Mouse (Mus musculus): Measurements from ENCODE around the gene Nfkbiz. TPM values are rescaled to one million over a fixed set of nuclear protein-coding genes. Genes with fewer than 3 reads are reported as not detected.

Nfkbiz gene
- polyA plus RNA-seq, 1 experiment from 2014 or later, result 2.3 TPM

GRCm38 (mm10) chr16:55858465-55858864, 19.8 kb upstream of the Nfkbiz start:
- no peak overlapping the region for H3K4me2 ChIP-seq (ENCODE audit: low read depth, low read length, severe bottlenecking)
- H3K9ac ChIP-seq (ENCODE audit: low read length), result no peak overlapping the region
- H3K4me3 ChIP-seq (ENCODE audit: low read depth, low read length), result no peak overlapping the region
- 64% methylated on average over 6 of the region's 6 CpGs for WGBS
- H3K36me3 ChIP-seq (ENCODE audit: control insufficient read depth, insufficient read depth, low read length), result no peaks in the 10 kb centered on the region
- ATAC-seq (replicated peaks; ENCODE audit: low FRiP score), result no peak
- H3K27me3 ChIP-seq (ENCODE audit: control insufficient read depth, insufficient read depth, low read length), result no peaks in the 10 kb centered on the region
- H3K27ac ChIP-seq (ENCODE audit: low read depth, low read length), result no peak overlapping the region
- no peaks in the 10 kb centered on the region for H3K4me1 ChIP-seq (replicated peaks; ENCODE audit: control insufficient read depth, insufficient read depth, low read length)
- DNase-seq (ENCODE audit: low spot score), result peak; percentile 69
- no peaks in the 10 kb centered on the region for H3K9me3 ChIP-seq (ENCODE audit: control insufficient read depth, low read length)

- Histone ChIP-seq H3K36me3 (ENCODE audit: control insufficient read depth, insufficient read depth, low read length) (no peaks in the 10 kb centered on the region), H3K27me3 (ENCODE audit: control insufficient read depth, insufficient read depth, low read length) (no peaks in the 10 kb centered on the region), H3K4me2 (ENCODE audit: low read depth, low read length, severe bottlenecking) (no peak overlapping the region), H3K4me1 (replicated peaks; ENCODE audit: control insufficient read depth, insufficient read depth, low read length) (no peaks in the 10 kb centered on the region), H3K9me3 (ENCODE audit: control insufficient read depth, low read length) (no peaks in the 10 kb centered on the region), H3K27ac (ENCODE audit: low read depth, low read length) (no peak overlapping the region), H3K9ac (ENCODE audit: low read length) (no peak overlapping the region), H3K4me3 (ENCODE audit: low read depth, low read length) (no peak overlapping the region)
- 59% methylated on average over 19 of the region's 19 CpGs for WGBS
- ATAC-seq (replicated peaks; ENCODE audit: low FRiP score), result peak; percentile 74
- peak; percentile 76 for DNase-seq (ENCODE audit: low spot score)
These were observed 14.4 kb upstream of the Nfkbiz start for GRCm38 (mm10) chr16:55852943-55853727.

GRCm38 (mm10) chr16:55852515-55852914, 13.8 kb upstream of the Nfkbiz start:
- no peak overlapping the region for H3K4me3 ChIP-seq (ENCODE audit: low read depth, low read length)
- no peak overlapping the region for H3K9ac ChIP-seq (ENCODE audit: low read length)
- DNase-seq (ENCODE audit: low spot score), result no peak
- no peak overlapping the region for H3K27ac ChIP-seq (ENCODE audit: low read depth, low read length)
- H3K9me3 ChIP-seq (ENCODE audit: control insufficient read depth, low read length), result no peaks in the 10 kb centered on the region
- H3K4me1 ChIP-seq (replicated peaks; ENCODE audit: control insufficient read depth, insufficient read depth, low read length), result no peaks in the 10 kb centered on the region
- H3K4me2 ChIP-seq (ENCODE audit: low read depth, low read length, severe bottlenecking), result no peak overlapping the region
- WGBS, result 51% methylated on average over 4 of the region's 4 CpGs
- ATAC-seq (replicated peaks; ENCODE audit: low FRiP score), result no peak
- H3K27me3 ChIP-seq (ENCODE audit: control insufficient read depth, insufficient read depth, low read length), result no peaks in the 10 kb centered on the region
- no peaks in the 10 kb centered on the region for H3K36me3 ChIP-seq (ENCODE audit: control insufficient read depth, insufficient read depth, low read length)

DNA sequence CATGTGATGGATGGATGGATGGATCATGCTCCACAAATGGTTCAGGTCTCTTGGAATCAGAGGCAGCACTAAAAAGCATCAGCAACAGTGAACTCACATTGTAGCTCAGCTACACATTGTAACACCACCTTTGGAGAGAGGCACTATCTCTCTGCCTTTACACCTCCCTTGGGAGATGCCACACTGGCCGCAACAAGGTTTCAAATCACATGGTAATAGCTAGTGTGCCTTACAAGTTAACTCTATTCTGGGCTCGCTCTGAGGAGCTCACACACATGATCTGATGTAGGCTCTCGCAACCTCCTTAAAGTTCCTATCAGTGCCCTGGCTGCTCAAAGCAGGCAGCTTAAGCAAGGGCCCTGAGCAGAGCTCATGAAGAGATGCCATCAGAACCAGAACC, 11.8 kb upstream of the Nfkbiz start:
- ATAC-seq (replicated peaks; ENCODE audit: low FRiP score), result no peak
- Histone ChIP-seq H3K27me3 (ENCODE audit: control insufficient read depth, insufficient read depth, low read length) (no peaks in the 10 kb centered on the region), H3K27ac (ENCODE audit: low read depth, low read length) (no peak overlapping the region), H3K4me2 (ENCODE audit: low read depth, low read length, severe bottlenecking) (no peak overlapping the region), H3K4me3 (ENCODE audit: low read depth, low read length) (no peak overlapping the region), H3K4me1 (replicated peaks; ENCODE audit: control insufficient read depth, insufficient read depth, low read length) (no peaks in the 10 kb centered on the region), H3K9ac (ENCODE audit: low read length) (no peak overlapping the region), H3K9me3 (ENCODE audit: control insufficient read depth, low read length) (no peaks in the 10 kb centered on the region), H3K36me3 (ENCODE audit: control insufficient read depth, insufficient read depth, low read length) (no peaks in the 10 kb centered on the region)
- DNase-seq (ENCODE audit: low spot score), result no peak
- WGBS, result 92% methylated on average over 3 of the region's 3 CpGs

DNA sequence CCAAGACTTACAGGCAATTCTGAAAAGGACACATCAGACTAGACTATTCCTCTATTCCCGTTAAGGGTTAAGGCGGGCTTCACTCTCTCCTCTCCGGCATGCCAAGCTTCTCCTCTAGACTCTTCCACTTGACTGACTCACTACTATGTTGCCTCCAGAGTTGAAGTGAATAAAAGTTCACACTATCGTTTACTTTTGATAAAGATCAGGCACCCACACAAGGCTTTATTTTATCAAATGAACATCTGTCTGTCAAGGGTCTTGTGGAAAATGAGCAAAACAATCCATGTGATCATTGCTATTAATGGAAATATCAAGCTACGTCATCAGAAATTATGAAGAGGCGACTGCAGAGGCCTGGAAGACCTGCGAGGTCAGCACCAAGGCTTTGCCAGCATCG, 9.0 kb upstream of the Nfkbiz start:
- no peak for ATAC-seq (replicated peaks; ENCODE audit: low FRiP score)
- 85% methylated on average over 8 of the region's 8 CpGs for WGBS

DNA sequence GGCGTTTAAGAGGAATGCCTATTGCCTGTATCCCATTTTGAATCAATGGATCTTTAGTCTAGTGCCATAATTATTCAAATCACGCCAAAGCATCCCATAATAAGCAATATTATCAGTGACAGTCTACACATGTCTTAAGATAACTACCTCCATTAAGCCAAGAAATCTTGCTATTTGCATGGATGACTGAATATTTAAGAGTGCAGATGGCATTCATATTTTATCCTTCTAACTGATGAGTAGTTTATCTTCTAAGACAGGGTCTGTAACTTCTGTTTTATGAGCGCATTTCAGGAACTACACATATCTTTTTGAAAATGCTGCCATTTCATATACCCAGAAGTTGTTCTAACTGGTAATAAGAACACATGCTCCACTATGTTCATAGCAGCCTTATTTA, 6.1 kb upstream of the Nfkbiz start:
- Histone ChIP-seq H3K9ac (ENCODE audit: low read length) (no peak overlapping the region), H3K4me1 (replicated peaks; ENCODE audit: control insufficient read depth, insufficient read depth, low read length) (no peaks in the 10 kb centered on the region), H3K27ac (ENCODE audit: low read depth, low read length) (no peak overlapping the region), H3K4me2 (ENCODE audit: low read depth, low read length, severe bottlenecking) (no peak overlapping the region), H3K27me3 (ENCODE audit: control insufficient read depth, insufficient read depth, low read length) (no peaks in the 10 kb centered on the region), H3K9me3 (ENCODE audit: control insufficient read depth, low read length) (no peaks in the 10 kb centered on the region), H3K36me3 (ENCODE audit: control insufficient read depth, insufficient read depth, low read length) (no peaks in the 10 kb centered on the region; the same call in none of the 2 replicates), H3K4me3 (ENCODE audit: low read depth, low read length) (no peak overlapping the region)
- 93% methylated on average over 3 of the region's 3 CpGs for WGBS
- DNase-seq (ENCODE audit: low spot score) (no peak), ATAC-seq (replicated peaks; ENCODE audit: low FRiP score) (no peak)

More for the DNA sequence above, 9.0 kb upstream of the Nfkbiz start:
- H3K27me3 ChIP-seq (ENCODE audit: control insufficient read depth, insufficient read depth, low read length), result no peaks in the 10 kb centered on the region
- H3K4me3 ChIP-seq (ENCODE audit: low read depth, low read length), result no peak overlapping the region
- no peaks in the 10 kb centered on the region for H3K4me1 ChIP-seq (replicated peaks; ENCODE audit: control insufficient read depth, insufficient read depth, low read length)
- no peak overlapping the region for H3K27ac ChIP-seq (ENCODE audit: low read depth, low read length)
- no peaks in the 10 kb centered on the region for H3K9me3 ChIP-seq (ENCODE audit: control insufficient read depth, low read length)
- H3K4me2 ChIP-seq (ENCODE audit: low read depth, low read length, severe bottlenecking), result no peak overlapping the region
- no peaks in the 10 kb centered on the region; the same call in none of the 2 replicates for H3K36me3 ChIP-seq (ENCODE audit: control insufficient read depth, insufficient read depth, low read length)
- no peak for DNase-seq (ENCODE audit: low spot score)
- H3K9ac ChIP-seq (ENCODE audit: low read length), result no peak overlapping the region

DNA sequence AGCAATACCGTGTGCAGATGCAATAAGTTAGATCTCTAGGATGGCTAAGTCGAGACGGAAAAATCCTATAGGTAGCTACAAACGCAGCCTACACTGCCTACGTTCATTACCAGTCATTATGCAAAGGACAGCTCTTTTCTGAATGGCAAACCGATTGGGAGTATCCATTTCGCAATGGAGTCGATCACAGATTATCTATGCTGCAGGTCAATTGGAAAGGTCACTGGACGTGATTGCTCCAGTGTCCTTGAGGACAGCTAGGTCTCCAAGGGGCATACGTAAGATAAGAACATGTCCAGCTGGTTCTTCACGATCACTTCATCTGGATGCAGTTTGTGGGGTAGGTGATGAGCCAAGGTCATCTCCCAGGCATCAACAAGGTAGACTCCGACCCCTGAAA, 5.2 kb upstream of the Nfkbiz start:
- no peaks in the 10 kb centered on the region for H3K27me3 ChIP-seq (ENCODE audit: control insufficient read depth, insufficient read depth, low read length)
- no peak overlapping the region for H3K9ac ChIP-seq (ENCODE audit: low read length)
- DNase-seq (ENCODE audit: low spot score) (no peak), ATAC-seq (replicated peaks; ENCODE audit: low FRiP score) (no peak)
- H3K4me2 ChIP-seq (ENCODE audit: low read depth, low read length, severe bottlenecking), result no peak overlapping the region
- H3K36me3 ChIP-seq (ENCODE audit: control insufficient read depth, insufficient read depth, low read length), result no peaks in the 10 kb centered on the region; the same call in none of the 2 replicates
- 96% methylated on average over 12 of the region's 12 CpGs for WGBS
- H3K9me3 ChIP-seq (ENCODE audit: control insufficient read depth, low read length), result no peaks in the 10 kb centered on the region
- H3K4me3 ChIP-seq (ENCODE audit: low read depth, low read length), result no peak overlapping the region
- no peak overlapping the region for H3K27ac ChIP-seq (ENCODE audit: low read depth, low read length)
- H3K4me1 ChIP-seq (replicated peaks; ENCODE audit: control insufficient read depth, insufficient read depth, low read length), result no peaks in the 10 kb centered on the region

DNA sequence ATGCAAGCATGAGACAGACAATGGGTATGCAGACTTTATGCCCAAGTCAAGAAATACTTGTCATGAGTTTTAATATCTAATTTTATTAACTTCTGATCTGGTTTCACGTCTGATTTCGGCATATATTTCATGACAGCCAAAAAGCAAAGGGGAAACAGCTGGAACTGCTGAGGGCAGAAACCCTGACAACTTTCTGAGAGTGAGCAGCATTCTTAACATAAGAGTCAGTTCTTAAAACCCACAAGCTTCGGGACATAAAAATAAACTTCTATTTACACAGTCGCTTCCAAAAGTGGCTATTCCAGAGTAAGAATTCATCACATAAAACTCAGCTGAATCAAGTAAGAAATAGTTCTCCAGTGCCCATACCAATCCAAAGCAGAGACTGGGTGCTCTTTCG, 4.4 kb upstream of the Nfkbiz start:
- no peak overlapping the region for H3K4me3 ChIP-seq (ENCODE audit: low read depth, low read length)
- no peaks in the 10 kb centered on the region; the same call in none of the 2 replicates for H3K36me3 ChIP-seq (ENCODE audit: control insufficient read depth, insufficient read depth, low read length)
- no peak overlapping the region for H3K27ac ChIP-seq (ENCODE audit: low read depth, low read length)
- ATAC-seq (replicated peaks; ENCODE audit: low FRiP score), result no peak
- H3K9ac ChIP-seq (ENCODE audit: low read length), result no peak overlapping the region
- no peaks in the 10 kb centered on the region for H3K27me3 ChIP-seq (ENCODE audit: control insufficient read depth, insufficient read depth, low read length)
- H3K4me2 ChIP-seq (ENCODE audit: low read depth, low read length, severe bottlenecking), result no peak overlapping the region
- no peaks in the 10 kb centered on the region for H3K9me3 ChIP-seq (ENCODE audit: control insufficient read depth, low read length)
- DNase-seq (ENCODE audit: low spot score), result no peak
- WGBS, result 94% methylated on average over 5 of the region's 5 CpGs
- H3K4me1 ChIP-seq (replicated peaks; ENCODE audit: control insufficient read depth, insufficient read depth, low read length), result no peaks in the 10 kb centered on the region

GRCm38 (mm10) chr16:55841506-55841905, 2.8 kb upstream of the Nfkbiz start:
- Histone ChIP-seq H3K4me1 (replicated peaks; ENCODE audit: control insufficient read depth, insufficient read depth, low read length) (no peaks in the 10 kb centered on the region), H3K27me3 (ENCODE audit: control insufficient read depth, insufficient read depth, low read length) (no peaks in the 10 kb centered on the region), H3K9ac (ENCODE audit: low read length) (no peak overlapping the region), H3K9me3 (ENCODE audit: control insufficient read depth, low read length) (no peaks in the 10 kb centered on the region), H3K36me3 (ENCODE audit: control insufficient read depth, insufficient read depth, low read length) (no peaks in the 10 kb centered on the region; the same call in none of the 2 replicates), H3K4me3 (ENCODE audit: low read depth, low read length) (no peak overlapping the region), H3K27ac (ENCODE audit: low read depth, low read length) (no peak overlapping the region), H3K4me2 (ENCODE audit: low read depth, low read length, severe bottlenecking) (no peak overlapping the region)
- 90% methylated on average over 6 of the region's 6 CpGs for WGBS
- no peak for DNase-seq (ENCODE audit: low spot score)
- ATAC-seq (replicated peaks; ENCODE audit: low FRiP score), result no peak
